Mouse (Mus musculus) CH12.LX (cell line): ENCODE results near the gene Cdx4. TPM values are rescaled to one million over a fixed set of nuclear protein-coding genes. Genes with fewer than 3 reads are reported as not detected.

Experiments
- DNase-seq: peaks from one replicate; pipeline ENCODE4 v3.0.0-alpha.2; 2013; ENCODE audit errors: extremely low read depth
- H3K27ac ChIP-seq: 2 replicates; pipeline ENCODE4 v1.5.1; 2012; ENCODE audit warnings: low read depth, mild to moderate bottlenecking, control low read depth, moderate library complexity; ENCODE audit not compliant: insufficient read depth
- H3K27me3 ChIP-seq: replicated peaks from 2 replicates; pipeline ENCODE3; 2012; ENCODE audit warnings: inconsistent platforms
- H3K36me3 ChIP-seq, 2 experiments: replicated peaks in 1 of 2; 2 replicates each; pipeline versions ENCODE3 to v1.6.1; 2012; ENCODE audit warnings: inconsistent platforms in 1 of 2, low read length in 1 of 2, mild to moderate bottlenecking in 1 of 2, mixed read lengths in 1 of 2, moderate library complexity in 1 of 2; ENCODE audit not compliant: control insufficient read depth in 1 of 2, insufficient read depth in 1 of 2
- H3K4me1 ChIP-seq, 2 experiments: 2 replicates each; pipeline ENCODE4 v1.6.1; 2012; ENCODE audit warnings: inconsistent platforms in 1 of 2, moderate library complexity in 1 of 2; ENCODE audit not compliant: insufficient read depth in 2 of 2, control insufficient read depth in 1 of 2
- H3K4me2 ChIP-seq: 2 replicates; pipeline ENCODE4 v1.6.1; 2012; ENCODE audit warnings: low read depth, mild to moderate bottlenecking, control low read depth; ENCODE audit not compliant: poor library complexity, insufficient read depth, severe bottlenecking
- H3K4me3 ChIP-seq, 3 experiments: fragments of 150-350 bp in 1 of 3; sonication (generic) in 1 of 3; replicated peaks in 1 of 3; 2 replicates each; pipeline versions ENCODE3 to v1.5.1; 2011 to 2012; ENCODE audit warnings: low read depth in 2 of 3, low read length in 2 of 3, mild to moderate bottlenecking in 2 of 3, moderate library complexity in 2 of 3, control low read depth in 1 of 3, improper control_type of control experiment in 1 of 3, inconsistent platforms in 1 of 3, mixed read lengths in 1 of 3; ENCODE audit not compliant: poor library complexity in 1 of 3
- H3K79me2 ChIP-seq: replicated peaks from 2 replicates; pipeline ENCODE4 v1.6.1; 2012; ENCODE audit warnings: mild to moderate bottlenecking, moderate library complexity; ENCODE audit not compliant: control insufficient read depth, poor library complexity, insufficient read depth, severe bottlenecking; ENCODE audit errors: extremely low read depth
- H3K9ac ChIP-seq: 2 replicates; pipeline ENCODE4 v1.6.1; 2012; ENCODE audit warnings: low read depth, mild to moderate bottlenecking, control low read depth, moderate library complexity; ENCODE audit not compliant: insufficient read depth
- H3K9me3 ChIP-seq: replicated peaks from 2 replicates; pipeline ENCODE3; 2012; ENCODE audit warnings: low read length, inconsistent platforms, mixed read lengths
- BHLHE40 ChIP-seq: IDR thresholded peaks from 2 replicates; pipeline ENCODE4 v1.6.1; 2011; ENCODE audit warnings: mild to moderate bottlenecking, low read depth, low read length, improper control_type of control experiment
- CHD1 ChIP-seq: IDR thresholded peaks from 2 replicates; pipeline ENCODE4 v1.6.1; 2012; ENCODE audit warnings: low read depth, low read length, improper control_type of control experiment, inconsistent platforms
- CHD2 ChIP-seq: IDR thresholded peaks from 2 replicates; pipeline ENCODE4 v1.6.1; 2011; ENCODE audit warnings: low read length, improper control_type of control experiment
- CTCF ChIP-seq, 2 experiments: IDR thresholded peaks in 1 of 2; conservative IDR thresholded peaks in 1 of 2; 2 replicates each; pipeline ENCODE4 v1.5.1; 2011 to 2012; ENCODE audit warnings: low read depth in 2 of 2, low read length in 2 of 2, improper control_type of control experiment in 1 of 2, inconsistent platforms in 1 of 2, mild to moderate bottlenecking in 1 of 2, moderate library complexity in 1 of 2
- E2F4 ChIP-seq: IDR thresholded peaks from 2 replicates; pipeline ENCODE4 v1.6.1; 2011; ENCODE audit warnings: low read depth, low read length, improper control_type of control experiment; ENCODE audit not compliant: insufficient replicate concordance
- ELF1 ChIP-seq: IDR thresholded peaks from 2 replicates; pipeline ENCODE4 v1.6.1; 2014; ENCODE audit warnings: low read depth, mild to moderate bottlenecking, inconsistent platforms, low read length, improper control_type of control experiment
- HCFC1 ChIP-seq: IDR thresholded peaks from 2 replicates; pipeline ENCODE4 v1.6.1; 2012; ENCODE audit warnings: low read depth, mild to moderate bottlenecking, inconsistent platforms, low read length, improper control_type of control experiment
- IRF4 ChIP-seq: IDR thresholded peaks from 2 replicates; pipeline ENCODE4 v1.6.1; 2014; ENCODE audit warnings: low read depth, mild to moderate bottlenecking, inconsistent platforms, low read length, improper control_type of control experiment
- JUN ChIP-seq: IDR thresholded peaks from 2 replicates; pipeline ENCODE4 v1.6.1; 2011; ENCODE audit warnings: low read depth, mild to moderate bottlenecking, low read length, improper control_type of control experiment, moderate library complexity; ENCODE audit not compliant: insufficient read depth
- KAT2A ChIP-seq: IDR thresholded peaks from 2 replicates; pipeline ENCODE4 v1.6.1; 2012; ENCODE audit warnings: low read length, improper control_type of control experiment, inconsistent platforms; ENCODE audit not compliant: insufficient replicate concordance
- MEF2A ChIP-seq: IDR thresholded peaks from 2 replicates; pipeline ENCODE4 v1.6.1; 2014; ENCODE audit warnings: low read depth, mild to moderate bottlenecking, inconsistent platforms, low read length, improper control_type of control experiment, borderline replicate concordance
- MYC ChIP-seq: IDR thresholded peaks from 2 replicates; pipeline ENCODE4 v1.6.1; 2011; ENCODE audit warnings: low read depth, mild to moderate bottlenecking, improper control_type of control experiment, low read length
- POLR2A ChIP-seq: IDR thresholded peaks from 2 replicates; pipeline ENCODE4 v1.6.1; 2011; ENCODE audit warnings: low read depth, mild to moderate bottlenecking, improper control_type of control experiment, low read length
- SIN3A ChIP-seq: IDR thresholded peaks from 2 replicates; pipeline ENCODE4 v1.6.1; 2012; ENCODE audit warnings: low read length, improper control_type of control experiment, inconsistent platforms
- SMC3 ChIP-seq: IDR thresholded peaks from 2 replicates; pipeline ENCODE4 v1.6.1; 2011; ENCODE audit warnings: low read depth, low read length, improper control_type of control experiment
- TBP ChIP-seq: conservative IDR thresholded peaks from 2 replicates; pipeline ENCODE4 v1.6.1; 2011; ENCODE audit warnings: low read depth, low read length, improper control_type of control experiment
- UBTF ChIP-seq: IDR thresholded peaks from 2 replicates; pipeline ENCODE4 v1.6.1; 2012; ENCODE audit warnings: low read depth, mild to moderate bottlenecking, inconsistent platforms, low read length, improper control_type of control experiment, moderate library complexity
- ZC3H11A ChIP-seq: IDR thresholded peaks from 2 replicates; pipeline ENCODE4 v1.6.1; 2012; ENCODE audit warnings: low read depth, mild to moderate bottlenecking, inconsistent platforms, low read length, improper control_type of control experiment
- dilution Hi-C: fragments of 300-500 bp; cut with MboI; formaldehyde crosslinking; loops from 2 replicates; pipeline ENCODE4 v1.14.3; 2020; ENCODE audit warnings: low sequenced_read_pairs; ENCODE audit not compliant: extremely low pct_unique_long_range_greater_than_20kb, extremely low pct_ligation_motif_present
- in situ Hi-C: fragments of 300-500 bp; cut with MboI; formaldehyde crosslinking; loops from 3 replicates; pipeline ENCODE4 v1.14.3; 2019; ENCODE audit warnings: low sequenced_read_pairs, low pct_ligation_motif_present, low pct_unique_long_range_greater_than_20kb, mixed read lengths
- polyA plus RNA-seq: library from polyadenylated mRNA; unstranded; fragments of >175 nt; gene quantifications from 2 replicates; pipeline ENCODE4 v1.2.1, GENCODE M21; 2012; ENCODE audit warnings: low read depth; ENCODE audit not compliant: insufficient read length
- total RNA-seq, 2 experiments: library from RNA; depleted of rRNA; stranded (reverse); fragments of 300-350 nt in 1 of 2; fragments of >200 nt in 1 of 2; gene quantifications; 2 replicates each; pipeline ENCODE4 v1.2.3; 2012 to 2014

Cdx4 gene
- total RNA-seq (2012; rRNA removed), result not detected in 2 replicates
- not detected in 2 replicates for total RNA-seq (2014; rRNA removed)
- not detected in 2 replicates for polyA plus RNA-seq

- in situ Hi-C loops, result no loop called here
- Histone ChIP-seq H3K4me2 (no peak within 1 kb of the TSS), H3K79me2 (no peaks in the 10 kb centered on the region), H3K4me3 (no peak within 1 kb of the TSS), H3K9me3 (no peaks in the 10 kb centered on the region), H3K27ac (no peak within 1 kb of the TSS), H3K9ac (no peak within 1 kb of the TSS), H3K36me3 (no peaks in the 10 kb centered on the region), H3K4me1 (peaks cover 0 to 5% of the 10 kb centered on the region in 2 experiments; a peak in 2 of 4 replicates), H3K27me3 (no peaks in the 10 kb centered on the region)
- TF ChIP-seq BHLHE40, result no peak
- TF ChIP-seq HCFC1, result no peak
- no peak for TF ChIP-seq UBTF
- no peak for TF ChIP-seq POLR2A
- TF ChIP-seq MYC, result no peak
- no peak for TF ChIP-seq JUN
- TF ChIP-seq SIN3A, result no peak
- TF ChIP-seq TBP, result no peak
- TF ChIP-seq KAT2A, result no peak
- TF ChIP-seq CHD2, result no peak
- no peak for TF ChIP-seq E2F4
- TF ChIP-seq ZC3H11A, result no peak
- no peak for TF ChIP-seq CHD1
- TF ChIP-seq IRF4, result no peak
- TF ChIP-seq ELF1, result no peak
- TF ChIP-seq MEF2A, result no peak
- no peak for TF ChIP-seq CTCF (conservative IDR thresholded peaks at IDR 0.05 in 1 of 2, IDR thresholded peaks at IDR 0.05 in 1 of 2; ENCODE audit: low read depth in 2 of 2, low read length in 2 of 2)
- no peak for DNase-seq
- dilution Hi-C loops, result no loop called here
Measured at GRCm38 (mm10) chrX:103321146-103321545, at the start of gene Cdx4. Gene Cdx4, plus strand, starts transcription at chrX:103321398.

- H3K36me3 ChIP-seq, result no peaks in the 10 kb centered on the region
- TF ChIP-seq JUN, result no peak
- TF ChIP-seq SMC3, result peak; percentile 12; the same call in 1 of the 2 replicates
- peak in 1 of 2 experiments; percentile 28; a peak in 2 of 4 replicates for TF ChIP-seq CTCF (conservative IDR thresholded peaks at IDR 0.05 in 1 of 2, IDR thresholded peaks at IDR 0.05 in 1 of 2; ENCODE audit: low read depth in 2 of 2, low read length in 2 of 2)
- TF ChIP-seq, all 38 proteins: peak for 2
- Histone ChIP-seq H3K27me3 (no peaks in the 10 kb centered on the region), H3K79me2 (no peaks in the 10 kb centered on the region), H3K4me1 (no peaks in the 10 kb centered on the region), H3K9ac (no peak overlapping the region), H3K9me3 (no peaks in the 10 kb centered on the region), H3K4me2 (no peak overlapping the region), H3K4me3 (no peak overlapping the region), H3K27ac (no peak overlapping the region)
- in situ Hi-C loops (loop anchor here (25.0 kb wide), 1 partner anchor 163 kb away; no protein-coding TSS in a partner anchor), dilution Hi-C loops (no loop called here)
- no peak for DNase-seq
Measured at GRCm38 (mm10) chrX:103274325-103274724, 46.9 kb upstream of the Cdx4 start.
